Mouse (Mus musculus) C2C12 (cell line): ENCODE data around the gene Dpf3.

ENCODE experiments used
- CEBPB ChIP-seq: IDR thresholded peaks from one replicate; pipeline ENCODE4 v1.6.1; 2011; ENCODE audit warnings: low read depth, mild to moderate bottlenecking, control low read depth, moderate library complexity
- CTCF ChIP-seq: IDR thresholded peaks from one replicate; pipeline ENCODE4 v1.5.1; 2011; ENCODE audit not compliant: control insufficient read depth, insufficient read depth, insufficient read length
- FOSL1 ChIP-seq: IDR thresholded peaks from one replicate; pipeline ENCODE4 v1.8.0; 2011; ENCODE audit warnings: mild to moderate bottlenecking, low read length; ENCODE audit not compliant: poor library complexity, insufficient read depth, severe bottlenecking
- MAX ChIP-seq: IDR thresholded peaks from one replicate; pipeline ENCODE4 v1.6.1; 2011; ENCODE audit warnings: mild to moderate bottlenecking, control low read depth
- MYOD1 ChIP-seq: IDR thresholded peaks from one replicate; pipeline ENCODE4 v1.6.1; 2011; ENCODE audit warnings: low read depth; ENCODE audit not compliant: control insufficient read depth, insufficient read length
- MYOG ChIP-seq: IDR thresholded peaks from one replicate; pipeline ENCODE4 v1.6.1; 2011; ENCODE audit not compliant: control insufficient read depth, insufficient read length; ENCODE audit errors: extremely low read depth
- USF1 ChIP-seq: IDR thresholded peaks from one replicate; pipeline ENCODE4 v1.6.1; 2011; ENCODE audit warnings: low read depth, mild to moderate bottlenecking, control low read depth, moderate library complexity

DNA sequence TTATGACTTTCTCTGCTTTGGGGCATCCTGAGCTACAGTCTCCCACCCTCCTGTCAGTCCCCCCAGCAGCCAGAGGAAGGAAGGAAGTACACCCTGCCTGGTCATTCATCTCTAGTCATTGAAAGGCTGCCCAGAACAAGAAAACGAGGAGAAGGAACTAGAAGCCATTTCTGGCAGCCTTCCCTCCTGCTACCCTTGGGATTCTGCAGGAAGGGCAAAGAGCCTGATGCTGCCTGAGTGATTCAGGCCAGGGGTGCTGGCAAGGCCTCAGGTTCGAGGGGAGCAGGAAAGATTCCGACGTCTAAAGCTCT, 144.7 kb downstream of the Dpf3 start:
- TF ChIP-seq CTCF (no peak), MYOG (no peak), MAX (no peak), USF1 (no peak), MYOD1 (no peak), CEBPB (no peak), FOSL1 (no peak)
